Mouse (Mus musculus): Measurements from ENCODE around the gene Pcsk6.

The Pcsk6 gene

GRCm38 (mm10) chr7:66001035-66001754, 139.7 kb downstream of the Pcsk6 start:
- DNase-seq (ENCODE audit: low read depth, low spot score), result no peak

- DNase-seq (ENCODE audit: low read depth, low spot score), result no peak
These were observed 140.3 kb downstream of the Pcsk6 start for GRCm38 (mm10) chr7:66001797-66002196.

GRCm38 (mm10) chr7:66003447-66003846, 141.9 kb downstream of the Pcsk6 start:
- DNase-seq (ENCODE audit: low read depth, low spot score), result no peak

GRCm38 (mm10) chr7:66003865-66004638, 142.5 kb downstream of the Pcsk6 start:
- no peak for DNase-seq (ENCODE audit: low read depth, low spot score)

GRCm38 (mm10) chr7:66005066-66005465, 143.5 kb downstream of the Pcsk6 start:
- no peak for DNase-seq (ENCODE audit: low read depth, low spot score)

- DNase-seq (ENCODE audit: low read depth, low spot score), result no peak
These were observed 146.8 kb downstream of the Pcsk6 start for GRCm38 (mm10) chr7:66008161-66008891.

GRCm38 (mm10) chr7:66008892-66009273, 147.3 kb downstream of the Pcsk6 start:
- no peak for DNase-seq (ENCODE audit: low read depth, low spot score)

GRCm38 (mm10) chr7:66010518-66010917, 149.0 kb downstream of the Pcsk6 start:
- DNase-seq (ENCODE audit: low read depth, low spot score), result no peak

- no peak for DNase-seq (ENCODE audit: low read depth, low spot score)
These were observed 166.2 kb downstream of the Pcsk6 start for GRCm38 (mm10) chr7:66027747-66028146.

- no peak for DNase-seq (ENCODE audit: low read depth, low spot score)
These were observed 167.4 kb downstream of the Pcsk6 start for GRCm38 (mm10) chr7:66028766-66029512.

- DNase-seq (ENCODE audit: low read depth, low spot score), result no peak
These were observed 175.3 kb downstream of the Pcsk6 start for GRCm38 (mm10) chr7:66036809-66037208.

GRCm38 (mm10) chr7:66038261-66038660, 176.7 kb downstream of the Pcsk6 start:
- DNase-seq (ENCODE audit: low read depth, low spot score), result no peak

GRCm38 (mm10) chr7:66038730-66039129, 177.2 kb downstream of the Pcsk6 start:
- no peak for DNase-seq (ENCODE audit: low read depth, low spot score)

GRCm38 (mm10) chr7:66040026-66040814, 178.7 kb downstream of the Pcsk6 start:
- DNase-seq (ENCODE audit: low read depth, low spot score), result no peak

- no peak for DNase-seq (ENCODE audit: low read depth, low spot score)
These were observed 182.3 kb downstream of the Pcsk6 start, which contains the start of gene Gm45213 for GRCm38 (mm10) chr7:66043552-66044459. Gene Gm45213, plus strand, starts transcription at chr7:66043602.

- DNase-seq (ENCODE audit: low read depth, low spot score), result no peak
These were observed 183.1 kb downstream of the Pcsk6 start for GRCm38 (mm10) chr7:66044617-66045016.

GRCm38 (mm10) chr7:66046921-66047918, 185.7 kb downstream of the Pcsk6 start:
- DNase-seq (ENCODE audit: low read depth, low spot score), result no peak

- no peak for DNase-seq (ENCODE audit: low read depth, low spot score)
These were observed 186.4 kb downstream of the Pcsk6 start for GRCm38 (mm10) chr7:66047975-66048374.
